Mouse (Mus musculus): ENCODE results near the gene Eme1.
"Not testable (repeated sequence)": the region's sequence is repeated elsewhere in the genome, so short reads cannot be mapped to it uniquely, and the experiment has no call there.

The Eme1 gene

DNA sequence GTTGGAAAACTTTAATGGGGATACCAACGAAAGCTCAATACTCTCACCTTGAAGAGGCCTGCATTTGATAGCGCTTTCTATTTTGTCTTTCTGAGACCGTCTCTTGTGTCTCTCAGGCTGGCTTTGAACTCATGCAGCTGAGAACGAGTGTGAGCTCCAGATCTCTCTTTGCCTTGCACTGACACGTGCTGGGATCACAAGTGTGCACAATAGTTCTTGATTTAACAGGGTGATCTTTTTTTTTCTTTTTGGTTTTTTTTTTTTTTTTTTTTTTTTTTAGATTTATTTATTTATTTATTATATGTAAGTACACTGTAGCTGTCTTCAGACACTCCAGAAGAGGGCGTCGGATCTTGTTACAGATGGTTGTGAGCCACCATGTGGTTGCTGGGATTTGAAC, 2.5 kb downstream of the Eme1 start:
- in situ Hi-C loops (cut with MboI; ENCODE audit: unreplicated experiment in 2 of 2): not testable (repeated sequence)

DNA sequence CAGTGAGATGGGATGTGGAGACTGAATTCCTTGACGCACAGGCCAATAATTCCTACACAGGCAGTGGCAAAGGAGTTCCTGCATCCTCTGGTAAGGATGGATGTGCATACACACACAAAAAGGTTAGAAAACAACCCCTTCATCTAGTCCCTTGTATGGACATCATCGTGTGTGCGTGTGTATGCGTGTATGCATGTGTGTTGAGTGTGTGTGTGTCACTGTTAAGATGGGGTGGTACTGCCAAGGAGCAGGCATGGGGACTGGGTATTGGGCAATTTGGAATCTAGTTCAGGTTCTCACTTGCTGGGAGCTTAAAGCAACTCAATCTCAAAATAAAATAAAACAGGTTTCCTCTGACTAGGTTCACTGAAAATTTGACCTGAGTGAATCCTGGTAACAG, 7.3 kb downstream of the Eme1 start:
- in situ Hi-C loops (cut with MboI; ENCODE audit: unreplicated experiment in 2 of 2): no loop called here

DNA sequence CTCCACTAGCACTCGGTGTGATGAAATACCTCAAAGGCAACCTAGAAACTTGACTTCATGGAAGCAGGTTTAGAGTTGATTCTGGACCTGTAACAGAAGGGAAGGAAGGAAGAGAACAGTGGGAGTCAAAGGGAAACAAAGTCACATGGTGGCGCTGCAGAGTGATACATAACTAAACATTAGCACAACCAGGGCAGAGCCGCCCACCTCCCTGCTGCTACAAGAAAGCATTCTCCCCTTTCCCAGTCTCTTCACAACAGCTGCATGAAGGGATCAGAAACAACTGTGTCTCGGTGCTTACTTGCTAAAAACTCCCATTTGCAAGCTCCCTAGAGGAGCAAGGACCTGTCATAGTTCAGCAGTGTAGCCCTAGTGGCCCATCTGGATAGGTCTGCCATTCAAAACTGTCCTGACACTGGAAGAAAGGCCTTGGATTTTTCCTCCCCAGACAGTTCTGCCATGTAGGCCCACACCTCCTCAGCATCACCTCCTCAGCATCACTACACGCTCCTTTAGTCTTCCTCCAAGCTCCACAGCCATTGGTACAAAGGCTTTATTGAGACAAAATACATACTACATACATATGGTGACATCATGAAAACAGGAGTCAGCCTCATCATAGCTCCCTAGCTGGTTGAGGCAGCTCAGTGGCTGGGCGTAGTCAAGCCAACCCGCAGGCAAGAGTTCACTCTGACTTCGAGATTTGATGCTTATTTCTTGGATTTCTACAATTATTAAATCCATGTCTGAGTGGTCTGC, 9.1 kb downstream of the Eme1 start:
- in situ Hi-C loops (cut with MboI; ENCODE audit: unreplicated experiment in 2 of 2): no loop called here

DNA sequence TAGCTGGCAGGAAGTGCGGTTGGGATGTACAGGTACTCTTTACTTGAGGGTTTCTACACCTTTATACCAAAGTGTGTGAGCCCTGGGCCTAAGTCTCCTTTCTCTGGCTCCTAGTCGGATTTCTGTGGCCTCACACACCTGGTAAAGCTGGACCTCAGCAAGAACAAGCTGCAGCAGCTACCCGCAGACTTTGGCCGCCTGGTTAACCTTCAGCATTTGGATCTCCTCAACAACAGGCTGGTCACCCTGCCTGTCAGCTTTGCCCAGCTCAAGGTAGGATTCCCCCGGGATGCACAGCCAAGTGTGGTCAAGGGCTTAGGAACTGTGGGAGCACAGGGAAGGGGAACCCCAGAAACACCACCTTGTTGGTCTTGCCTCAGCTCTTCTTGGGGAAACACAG, 19.3 kb downstream of the Eme1 start:
- in situ Hi-C loops (cut with MboI; ENCODE audit: unreplicated experiment in 2 of 2): no loop called here

DNA sequence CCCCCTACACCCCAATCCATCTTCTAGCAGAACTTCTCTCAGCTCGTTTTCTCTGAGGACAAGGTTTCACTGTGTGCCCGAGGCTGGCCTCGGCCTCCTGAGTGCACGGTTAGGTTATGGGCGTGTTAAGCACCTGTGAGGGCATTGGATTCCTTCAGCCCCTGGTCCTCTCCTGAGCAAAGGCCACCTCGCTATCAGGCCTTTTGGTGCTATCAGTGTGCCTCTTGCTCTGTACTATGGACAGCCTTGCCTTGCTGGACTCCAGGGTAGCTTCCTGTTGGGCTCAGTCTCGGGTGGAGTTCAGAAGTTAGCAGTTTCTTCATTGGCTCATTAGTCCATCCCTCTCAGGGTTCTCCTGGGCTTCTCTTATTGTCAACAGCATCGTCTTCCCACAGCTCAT, 20.8 kb downstream of the Eme1 start:
- in situ Hi-C loops (cut with MboI; ENCODE audit: unreplicated experiment in 2 of 2): no loop called here

DNA sequence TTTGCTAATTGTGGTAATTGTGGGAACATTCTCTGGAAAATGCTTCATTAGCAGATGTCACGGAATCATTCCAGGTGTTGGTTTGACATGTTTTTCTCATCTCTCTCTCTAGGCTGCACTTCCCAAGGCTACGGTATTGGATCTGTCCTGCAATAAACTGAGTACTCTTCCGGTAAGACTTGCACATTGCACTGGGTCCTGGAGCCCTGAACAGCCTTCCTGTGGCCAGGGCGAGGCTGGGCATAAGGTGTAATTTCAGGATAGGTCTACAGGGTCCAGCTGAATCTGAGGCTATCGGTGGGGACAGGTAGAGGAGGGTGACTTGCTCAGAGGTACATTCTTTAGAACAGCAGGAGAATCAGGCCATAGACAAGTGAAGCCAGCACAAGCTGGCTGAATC, 21.8 kb downstream of the Eme1 start:
- in situ Hi-C loops (cut with MboI; ENCODE audit: unreplicated experiment in 2 of 2): no loop called here

DNA sequence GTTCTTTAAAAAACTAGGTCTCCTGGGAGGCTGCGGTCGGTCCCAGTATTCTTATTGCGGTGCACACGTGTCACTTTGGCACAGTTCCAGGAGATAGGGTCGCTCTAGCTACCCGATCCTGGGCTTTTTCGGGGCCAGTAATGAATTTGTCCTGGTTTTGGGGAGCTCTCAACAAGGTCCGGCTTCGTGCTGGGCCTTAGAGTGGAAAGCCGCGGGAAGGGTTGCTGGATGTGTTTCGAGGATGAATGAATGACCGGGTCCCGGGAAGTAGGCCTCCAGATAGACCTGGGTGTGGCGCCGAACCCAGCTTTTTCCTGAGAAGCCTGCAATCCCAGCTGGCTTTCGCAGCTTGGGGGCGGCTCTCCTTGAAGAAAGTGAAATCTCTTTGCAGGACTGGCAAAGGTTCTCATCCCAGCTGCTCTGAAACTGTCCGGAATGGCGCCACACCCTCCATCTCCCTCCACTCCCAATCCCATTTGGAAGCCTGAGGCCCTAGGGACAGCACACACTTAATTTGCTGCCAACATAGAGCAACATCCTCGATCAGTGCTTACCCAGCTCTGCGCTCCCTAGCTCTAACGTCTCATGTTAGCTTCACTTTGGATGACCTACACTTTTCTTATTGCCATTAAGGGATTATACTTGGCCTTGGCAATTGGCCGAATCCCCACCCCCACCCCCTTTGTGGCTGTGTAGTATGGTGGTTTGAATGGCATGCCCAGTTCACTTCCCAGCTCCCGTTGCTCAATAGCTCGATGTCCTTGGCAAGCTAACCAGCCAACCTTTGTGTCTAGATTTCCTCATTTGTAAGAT, 23.4 kb downstream of the Eme1 start:
- in situ Hi-C loops (cut with MboI; ENCODE audit: unreplicated experiment in 2 of 2): no loop called here

DNA sequence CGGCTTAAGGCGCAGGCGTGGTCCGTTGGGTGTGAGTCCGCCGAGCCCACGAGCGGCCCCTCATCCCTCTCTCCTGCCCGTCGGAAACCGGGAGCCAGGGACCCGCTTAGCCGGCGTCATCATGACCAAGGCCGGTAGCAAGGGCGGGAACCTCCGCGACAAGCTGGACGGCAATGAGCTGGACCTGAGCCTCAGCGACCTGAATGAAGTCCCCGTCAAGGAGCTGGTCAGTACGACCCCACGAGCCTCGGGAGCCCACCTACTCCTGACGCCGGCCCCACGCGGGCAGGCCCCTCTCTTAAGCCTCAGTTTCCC, 23.9 kb downstream of the Eme1 start:
- in situ Hi-C loops (cut with MboI; ENCODE audit: unreplicated experiment in 2 of 2): no loop called here

DNA sequence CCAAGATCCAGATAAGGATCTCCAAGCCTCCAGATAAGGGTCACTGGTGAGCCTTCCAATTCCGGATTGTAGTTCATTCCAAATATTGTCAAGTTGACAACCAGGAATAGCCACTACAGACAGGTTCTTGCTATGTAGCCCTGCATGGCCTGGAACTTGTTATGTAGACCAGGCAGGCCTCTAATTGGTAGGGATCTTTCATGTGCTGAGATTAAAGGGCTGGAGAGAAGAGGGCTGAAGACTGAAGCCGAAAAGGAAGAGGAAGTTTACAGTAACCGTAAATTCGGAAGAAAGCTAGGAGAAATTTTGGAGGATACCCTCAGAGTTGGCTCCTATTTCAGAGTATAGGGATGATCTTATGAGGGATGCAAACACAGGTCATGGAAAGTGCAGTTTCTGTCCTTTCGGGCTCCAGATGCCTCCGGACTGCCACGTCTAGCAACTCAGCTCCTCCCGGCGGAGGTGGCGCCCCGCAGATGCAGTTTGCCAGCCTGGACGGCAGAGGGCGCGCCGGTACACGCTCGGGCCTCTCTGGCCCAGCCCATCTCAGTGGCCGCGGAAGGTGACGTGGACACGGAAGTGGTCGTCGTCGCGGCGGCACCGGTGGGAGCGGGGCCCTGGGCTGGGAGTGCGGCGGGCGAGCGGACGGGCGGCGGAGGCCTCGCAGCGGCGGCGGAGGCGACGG, 24.4 kb downstream of the Eme1 start, which contains the start of gene Lrrc59:
Gene Lrrc59 (plus strand): TSS at position 569 of the 685 bp plus-strand sequence.
- in situ Hi-C loops (cut with MboI; ENCODE audit: unreplicated experiment in 2 of 2): no loop called here

DNA sequence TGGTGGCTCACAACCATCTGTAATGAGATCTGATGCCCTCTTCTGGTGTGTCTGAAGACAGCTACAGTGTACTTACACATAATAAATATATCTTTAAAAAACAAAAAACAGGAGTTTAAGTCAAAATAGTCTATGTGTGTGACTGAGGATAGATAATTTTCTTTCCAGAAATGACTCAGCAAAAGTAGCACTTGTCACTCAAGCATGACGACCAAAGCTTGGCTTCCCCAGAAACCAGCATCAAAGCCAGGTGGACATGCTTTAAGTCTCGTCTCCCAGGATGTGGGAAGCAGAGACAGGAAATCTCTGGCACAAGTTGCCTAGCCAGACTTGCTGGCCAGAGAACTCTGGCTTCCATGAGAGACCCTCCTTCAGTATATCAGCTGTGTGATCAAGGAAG, 31.6 kb downstream of the Eme1 start:
- in situ Hi-C loops (cut with MboI; ENCODE audit: unreplicated experiment in 2 of 2): loop anchor here in 1 of 2 experiments (5.0 kb wide), 1 partner anchor 35 kb away; no protein-coding TSS in a partner anchor

DNA sequence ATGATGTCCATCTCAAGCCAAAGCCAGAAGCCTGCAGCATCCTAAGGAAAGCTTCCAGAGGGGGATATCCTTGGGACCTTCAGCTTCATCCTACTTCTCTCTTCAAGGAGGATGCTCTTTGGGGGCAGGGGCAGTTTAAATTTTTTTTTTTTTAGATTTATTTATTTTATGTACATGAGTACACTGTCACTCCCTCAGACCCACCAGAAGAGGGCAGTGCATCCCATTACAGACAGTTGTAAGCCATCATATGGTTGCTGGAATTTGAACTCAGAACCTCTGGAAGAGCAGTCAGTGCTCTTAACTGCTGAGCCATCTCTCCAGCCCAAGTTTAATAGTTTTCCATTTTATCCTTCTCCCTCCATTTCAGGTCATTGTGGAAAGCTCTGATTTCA, 32.3 kb downstream of the Eme1 start:
- in situ Hi-C loops (cut with MboI; ENCODE audit: unreplicated experiment in 2 of 2): loop anchor here in 1 of 2 experiments (5.0 kb wide), 1 partner anchor 34 kb away; no protein-coding TSS in a partner anchor

DNA sequence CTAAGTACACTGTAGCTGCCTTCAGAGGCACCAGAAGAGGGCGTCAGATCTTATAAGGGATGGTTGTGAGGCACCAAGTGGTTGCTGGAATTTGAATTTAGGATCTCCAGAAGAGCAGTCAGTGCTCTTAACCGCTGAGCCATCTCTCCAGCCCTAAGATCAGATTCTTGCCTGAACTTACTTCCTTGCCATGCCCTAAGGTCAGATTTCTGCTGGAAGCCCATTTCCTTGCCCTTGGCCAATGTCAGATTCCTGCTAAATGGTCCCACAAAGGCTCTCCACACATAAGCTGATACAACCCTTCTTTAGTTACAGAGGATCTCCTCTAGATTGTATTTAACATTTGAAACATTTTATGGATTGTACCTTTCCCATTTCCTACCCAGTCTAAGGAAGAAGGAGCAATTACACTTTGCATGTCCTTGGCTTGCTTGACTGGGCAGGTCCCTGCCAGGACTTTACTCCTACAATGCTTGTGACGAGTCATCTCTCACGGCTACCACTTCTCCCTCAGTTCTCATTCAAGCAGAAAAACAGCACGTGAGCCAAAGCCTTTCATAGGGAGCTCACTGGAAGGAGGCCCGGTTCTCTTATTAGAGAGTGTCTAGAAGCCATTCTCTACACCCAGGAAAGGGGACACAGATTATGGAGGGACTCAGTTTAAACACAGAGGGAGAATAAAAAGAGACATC, 32.9 kb downstream of the Eme1 start:
- in situ Hi-C loops (cut with MboI; ENCODE audit: unreplicated experiment in 2 of 2): loop anchor here in 1 of 2 experiments (5.0 kb wide), 1 partner anchor 34 kb away; no protein-coding TSS in a partner anchor

DNA sequence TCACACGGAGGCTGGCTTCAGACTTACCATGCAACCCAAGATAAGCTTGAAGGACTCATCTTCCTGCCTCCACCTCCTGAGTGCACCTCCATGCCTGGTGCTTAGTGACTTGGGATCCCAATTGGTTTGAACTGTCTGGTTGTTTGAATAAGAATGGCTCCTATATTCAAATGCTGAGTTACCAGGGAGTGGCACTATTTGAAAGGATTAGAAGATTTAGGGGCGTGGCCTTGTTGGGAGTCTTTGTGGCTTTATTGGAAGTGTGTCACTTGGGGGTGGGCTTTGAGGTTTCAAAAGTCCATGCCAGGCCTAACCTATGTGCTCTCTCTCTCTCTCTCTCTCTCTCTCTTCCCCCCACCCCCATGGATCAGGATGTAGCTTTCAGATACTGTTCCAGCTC, 36.1 kb downstream of the Eme1 start:
- in situ Hi-C loops (cut with MboI; ENCODE audit: unreplicated experiment in 2 of 2): loop anchor here in 1 of 2 experiments (5.0 kb wide), 1 partner anchor 65 kb away; no protein-coding TSS in a partner anchor

DNA sequence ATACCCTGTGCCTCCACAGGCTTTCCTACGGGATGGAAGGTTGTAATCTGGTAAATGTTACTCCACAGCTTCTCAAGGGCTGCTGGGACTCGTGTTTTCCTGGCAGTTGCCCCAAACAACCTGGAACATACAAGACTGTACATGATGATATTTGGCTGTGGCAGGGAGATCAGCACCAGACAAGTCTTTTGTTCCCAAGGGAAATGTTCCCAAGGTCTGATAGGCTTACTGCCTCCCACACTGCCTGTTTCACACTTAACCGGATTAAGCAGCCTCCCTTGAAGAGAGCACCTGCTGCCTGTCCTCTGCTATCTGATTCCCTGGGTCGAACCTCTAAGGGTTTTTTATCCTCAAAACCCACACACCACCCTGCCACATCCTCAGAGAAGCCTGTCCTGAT, 38.3 kb downstream of the Eme1 start:
- in situ Hi-C loops (cut with MboI; ENCODE audit: unreplicated experiment in 2 of 2): loop anchor here in 1 of 2 experiments (5.0 kb wide), 1 partner anchor 63 kb away; no protein-coding TSS in a partner anchor

DNA sequence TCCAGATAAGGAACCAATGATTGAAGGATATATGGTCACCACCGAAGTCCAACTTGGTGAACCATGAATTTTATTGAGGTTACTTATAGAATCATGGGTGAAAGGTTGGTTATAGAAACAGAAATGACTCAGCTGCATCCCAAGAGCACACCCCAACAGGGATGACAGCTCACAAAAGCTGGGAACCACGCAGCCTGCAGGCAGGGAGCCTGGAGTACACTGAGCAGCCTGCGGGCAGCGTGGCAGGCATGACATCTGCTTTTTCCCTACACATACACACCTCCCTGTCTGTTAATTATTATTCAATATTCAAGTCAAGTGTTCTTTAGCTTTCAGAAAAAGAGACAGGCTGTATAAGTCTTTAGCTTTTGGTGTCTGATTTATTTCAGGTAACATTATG, 39.2 kb downstream of the Eme1 start:
- in situ Hi-C loops (cut with MboI; ENCODE audit: unreplicated experiment in 2 of 2): loop anchor here in 1 of 2 experiments (5.0 kb wide), 1 partner anchor 62 kb away; no protein-coding TSS in a partner anchor

DNA sequence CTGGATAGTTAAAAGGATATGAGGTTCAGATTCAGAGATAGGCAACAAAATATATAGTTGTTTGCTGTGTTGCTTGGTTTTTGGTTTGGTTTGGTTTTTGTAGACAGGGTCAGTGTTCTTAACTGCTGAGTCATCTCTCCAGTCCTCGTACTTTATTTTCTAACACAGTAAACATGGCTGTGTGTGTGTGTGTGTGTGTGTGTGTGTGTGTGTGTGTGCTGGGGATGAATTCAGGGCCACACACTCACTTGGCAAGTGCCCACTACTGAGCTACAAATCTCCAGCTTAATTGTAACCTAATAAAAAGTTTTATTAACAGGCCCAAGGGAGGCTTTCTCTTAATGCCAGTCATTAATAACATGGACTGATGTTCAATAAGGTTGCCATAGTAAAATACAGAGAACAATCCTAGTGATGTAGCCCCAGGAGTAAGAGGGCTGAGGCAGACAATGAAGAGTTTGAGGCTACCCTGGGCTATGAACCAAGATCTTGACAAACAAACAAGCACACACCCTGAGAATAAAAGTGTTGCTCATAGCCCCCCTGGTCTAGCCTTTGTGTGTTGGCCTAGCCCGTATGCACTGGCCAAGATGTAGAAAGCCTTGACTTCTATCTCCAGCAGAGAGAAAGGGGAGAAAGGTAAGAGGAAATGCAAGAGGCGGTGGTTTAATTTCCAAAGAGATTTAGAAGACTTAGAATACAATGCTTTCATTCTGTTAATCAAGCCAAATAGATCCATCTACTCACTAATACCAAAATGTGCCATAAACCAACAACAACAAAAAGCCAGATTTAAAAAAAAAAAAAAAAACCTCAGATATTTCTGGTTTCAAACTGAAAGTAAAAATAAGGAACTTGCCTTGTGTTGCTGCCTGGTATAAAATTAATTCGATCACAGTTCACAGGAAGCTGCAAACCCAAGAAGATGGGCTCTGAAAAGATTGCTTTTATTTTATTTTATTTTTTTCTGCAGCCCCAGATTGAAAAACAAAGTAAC, 42.7 kb downstream of the Eme1 start:
- in situ Hi-C loops (cut with MboI; ENCODE audit: unreplicated experiment in 2 of 2): no loop called here

DNA sequence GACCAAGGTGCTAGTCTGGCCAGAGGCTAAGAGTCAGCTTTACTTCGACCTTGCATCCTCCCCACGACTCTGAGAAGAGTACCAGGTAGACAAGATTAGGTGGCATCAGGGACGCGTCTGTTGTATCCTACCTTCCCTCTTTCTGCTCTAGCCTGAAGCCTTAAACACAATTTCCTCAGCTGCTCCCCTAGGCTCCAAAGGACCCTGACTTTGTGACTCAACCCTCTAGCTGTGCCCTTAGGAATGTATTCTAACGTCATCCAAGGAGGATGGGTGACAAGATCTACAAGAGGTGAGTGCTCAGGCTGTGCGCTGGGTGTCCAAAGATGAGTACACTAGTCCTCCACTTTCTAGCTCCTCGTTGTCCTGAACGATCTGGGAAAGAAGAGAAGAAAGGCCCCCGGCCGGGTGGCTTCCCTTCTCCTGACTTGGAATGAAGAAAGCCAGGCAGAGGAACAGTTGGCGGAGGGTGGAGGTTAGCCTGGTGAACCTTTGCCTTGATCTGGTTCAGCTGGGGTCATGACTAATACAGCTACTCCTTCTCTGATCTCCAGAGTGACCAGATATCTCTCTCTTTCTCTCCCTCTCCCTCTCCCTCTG, 51.3 kb downstream of the Eme1 start:
- in situ Hi-C loops (cut with MboI; ENCODE audit: unreplicated experiment in 2 of 2): no loop called here

DNA sequence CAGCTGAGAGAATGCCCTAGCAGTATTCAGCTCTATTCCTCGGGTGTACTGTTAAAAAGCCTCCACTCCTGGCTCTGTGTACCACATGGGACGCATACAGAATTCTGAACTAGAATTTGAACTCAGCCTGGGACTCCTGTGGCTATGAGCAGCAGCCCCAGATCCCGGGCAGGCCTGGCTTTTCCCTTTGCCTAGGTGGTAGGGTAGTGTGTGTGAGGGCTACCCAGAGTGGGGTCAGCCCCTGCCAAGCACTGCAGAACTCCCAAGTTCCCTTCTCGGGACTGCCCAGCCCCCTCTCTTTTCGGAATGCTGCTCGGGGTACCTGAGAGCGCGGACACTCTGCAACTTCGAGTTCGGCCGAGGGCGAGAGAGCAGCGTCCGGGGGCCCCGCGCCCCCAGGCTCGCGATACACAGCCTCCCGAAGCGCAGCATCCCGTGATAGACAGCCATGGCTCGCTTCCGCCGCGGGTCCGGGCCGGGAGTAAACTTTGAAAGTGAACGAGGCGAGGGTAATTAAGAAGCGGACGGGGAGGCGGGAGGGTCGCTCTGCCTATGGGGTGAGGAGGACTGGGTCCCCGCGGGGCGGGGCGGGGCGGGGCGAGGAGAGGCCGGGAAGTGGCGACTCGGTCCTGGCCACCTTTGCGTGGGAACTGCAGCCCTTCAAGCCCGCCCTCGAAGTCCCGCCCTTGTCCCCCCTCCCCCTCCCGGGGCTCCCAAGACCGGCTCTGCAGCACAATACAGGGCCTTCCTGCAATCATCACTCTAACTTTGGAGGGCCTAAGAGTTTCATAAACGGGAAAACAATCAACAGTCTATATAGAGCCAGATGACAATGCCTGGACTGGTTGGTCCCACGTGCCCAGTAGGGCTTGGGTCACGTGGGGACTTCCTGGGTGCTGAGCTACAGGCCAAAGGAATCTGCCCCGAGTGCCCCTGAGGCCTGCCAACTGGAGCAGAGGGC, 52.2 kb downstream of the Eme1 start, which contains the start of gene Acsf2:
Gene Acsf2 (minus strand): TSS at position 551 of the 961 bp plus-strand sequence.
- in situ Hi-C loops (cut with MboI; ENCODE audit: unreplicated experiment in 2 of 2): no loop called here
